Mouse (Mus musculus) liver, embryonic 13.5 days (tissue): ENCODE measurements around the gene Selplg. TPM values are rescaled to one million over a fixed set of nuclear protein-coding genes. Genes with fewer than 3 reads are reported as not detected.
"Not testable (repeated sequence)": the region's sequence is repeated elsewhere in the genome, so short reads cannot be mapped to it uniquely, and the experiment has no call there.

Source experiments
- ATAC-seq: fragments of 200-750 bp; cut with Nextera tagmentation; 2 replicates; pipeline ENCODE4 v1.8.0; 2017; ENCODE audit warnings: low read depth, mild to moderate bottlenecking, moderate number of reproducible peaks, moderate library complexity
- DNase-seq: peaks from one replicate; pipeline ENCODE4 v3.0.0; 2022
- H3K27ac ChIP-seq: fragments of 300-500 bp; sonication (generic); 2 replicates; pipeline ENCODE4 v1.5.1; 2015; ENCODE audit warnings: moderate library complexity, mild to moderate bottlenecking, inconsistent platforms
- H3K27me3 ChIP-seq: fragments of 300-500 bp; sonication (generic); 2 replicates; pipeline ENCODE4 v1.6.1; 2015; ENCODE audit warnings: mild to moderate bottlenecking, inconsistent platforms
- H3K36me3 ChIP-seq: fragments of 300-500 bp; sonication (generic); 2 replicates; pipeline ENCODE4 v1.6.1; 2015; ENCODE audit warnings: mild to moderate bottlenecking, inconsistent platforms
- H3K4me1 ChIP-seq: fragments of 300-500 bp; sonication (generic); replicated peaks from 2 replicates; pipeline ENCODE4 v1.6.1; 2015; ENCODE audit warnings: inconsistent platforms
- H3K4me2 ChIP-seq: fragments of 300-500 bp; sonication (generic); 2 replicates; pipeline ENCODE4 v1.6.1; 2015; ENCODE audit warnings: inconsistent platforms, mild to moderate bottlenecking, moderate library complexity
- H3K4me3 ChIP-seq: fragments of 300-500 bp; sonication (generic); replicated peaks from 2 replicates; pipeline ENCODE4 v1.5.1; 2015; ENCODE audit warnings: mild to moderate bottlenecking, inconsistent platforms
- H3K9ac ChIP-seq: fragments of 300-500 bp; sonication (generic); 2 replicates; pipeline ENCODE4 v1.6.1; 2015; ENCODE audit warnings: mild to moderate bottlenecking, inconsistent platforms
- H3K9me3 ChIP-seq: fragments of 300-500 bp; sonication (generic); replicated peaks from 2 replicates; pipeline ENCODE4 v1.6.1; 2016; ENCODE audit warnings: inconsistent platforms
- WGBS: fragments of 180-500 bp; shearing (Covaris S2); methylation state at CpG from one replicate; pipeline ENCODE4 v1.1.7; 2015; ENCODE audit not compliant: insufficient replicate concordance; 5-methylcytosine and 5-hydroxymethylcytosine counted together
- polyA plus RNA-seq: library from polyadenylated mRNA; unstranded; fragments of >200 nt; fragmentation: Nextera tagmentation; extraction: Ambion mirVana; gene quantifications from 2 replicates; pipeline ENCODE4 v1.2.1, GENCODE M21; 2015

Gene Selplg
- polyA plus RNA-seq, 1 experiment from 2014 or later = 11.6 TPM

DNA sequence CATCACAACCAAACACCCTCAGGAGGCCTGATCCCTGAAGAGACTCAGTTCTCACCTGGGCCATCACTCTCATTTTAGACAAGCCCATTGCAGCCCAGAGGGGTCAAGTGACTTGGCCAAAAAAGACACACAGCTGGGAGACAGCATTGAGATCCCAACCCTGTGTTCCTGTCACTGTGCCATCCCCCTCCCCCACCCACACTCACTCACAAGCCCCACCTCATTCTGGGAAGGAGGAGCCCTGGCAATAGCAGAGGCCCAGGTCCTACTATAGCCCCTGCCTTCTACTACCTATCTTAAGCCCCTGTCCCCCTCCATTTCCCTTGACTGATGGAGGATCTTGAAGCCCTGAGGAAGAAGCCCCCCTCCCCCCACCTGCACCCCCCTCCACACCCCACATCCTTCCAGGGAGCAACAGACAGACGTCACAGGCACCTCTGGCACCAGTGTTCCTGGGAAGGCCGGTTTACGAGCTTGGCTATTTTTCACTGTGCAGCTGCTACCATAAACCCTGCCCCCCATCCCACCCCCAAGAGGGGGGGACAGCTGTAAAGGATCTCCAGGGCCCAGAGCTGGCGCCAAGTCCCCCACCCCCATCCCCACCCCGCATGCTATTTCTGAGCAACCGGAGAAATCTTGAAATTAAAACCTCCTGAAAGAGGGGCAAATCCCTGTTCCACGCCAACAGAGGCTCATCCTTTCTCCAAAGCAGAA lies 43.2 kb downstream of the Selplg start:
- no peak overlapping the region for H3K27ac ChIP-seq

GRCm38 (mm10) chr5:113788645-113789044 lies 43.8 kb downstream of the Selplg start:
- H3K4me3 ChIP-seq = no peak overlapping the region
- H3K36me3 ChIP-seq = no peaks in the 10 kb centered on the region
- DNase-seq (no peak), ATAC-seq (no peak)
- peaks cover 25% of the 10 kb centered on the region for H3K4me1 ChIP-seq
- WGBS = 54% methylated on average over 6 of the region's 6 CpGs
- no peaks in the 10 kb centered on the region for H3K9me3 ChIP-seq
- no peak overlapping the region for H3K27ac ChIP-seq
- peaks cover 10% of the 10 kb centered on the region for H3K27me3 ChIP-seq
- no peak overlapping the region for H3K9ac ChIP-seq
- no peak overlapping the region for H3K4me2 ChIP-seq

More for the DNA sequence above, 43.2 kb downstream of the Selplg start:
- Histone ChIP-seq H3K36me3 (no peaks in the 10 kb centered on the region), H3K4me2 (no peak overlapping the region), H3K9ac (no peak overlapping the region), H3K9me3 (no peaks in the 10 kb centered on the region), H3K4me3 (no peak overlapping the region), H3K4me1 (peaks cover 25% of the 10 kb centered on the region), H3K27me3 (peaks cover 5% of the 10 kb centered on the region)
- ATAC-seq (no peak), DNase-seq (no peak)
- 64% methylated on average over 7 of the region's 7 CpGs for WGBS

DNA sequence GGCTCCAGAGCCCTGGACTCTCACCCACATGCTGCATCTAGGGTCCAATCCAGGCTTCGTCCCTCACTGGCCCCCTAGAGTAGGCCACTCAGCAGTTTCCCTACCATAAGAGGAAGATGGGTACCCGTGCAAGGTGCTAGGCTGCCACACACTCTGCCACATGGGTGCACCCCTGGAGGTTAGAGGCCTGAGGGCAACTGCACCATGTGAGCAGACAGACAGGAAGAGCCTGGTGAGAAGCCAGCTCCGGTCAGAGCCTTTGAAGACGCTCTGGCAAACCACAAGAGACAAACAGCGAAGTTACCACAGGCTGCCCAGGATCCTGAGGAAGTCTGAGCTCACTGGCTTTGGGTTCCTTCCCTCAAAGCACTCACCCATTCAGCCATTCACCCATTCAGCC lies 45.5 kb downstream of the Selplg start:
- Histone ChIP-seq H3K9ac (no peak overlapping the region), H3K36me3 (no peaks in the 10 kb centered on the region), H3K9me3 (no peaks in the 10 kb centered on the region), H3K27ac (no peak overlapping the region), H3K4me3 (no peak overlapping the region), H3K4me1 (peaks cover 30% of the 10 kb centered on the region), H3K27me3 (peaks cover 23% of the 10 kb centered on the region), H3K4me2 (no peak overlapping the region)
- no peak for DNase-seq
- ATAC-seq = no peak
- 24% methylated on average over 5 of the region's 5 CpGs for WGBS

GRCm38 (mm10) chr5:113784104-113784503 lies 48.3 kb downstream of the Selplg start:
- peak overlapping the region; percentile 2; the same call in 1 of the 2 replicates for H3K27ac ChIP-seq
- H3K4me2 ChIP-seq, DNase-seq, H3K9ac ChIP-seq, H3K9me3 ChIP-seq, H3K4me3 ChIP-seq, H3K36me3 ChIP-seq, ATAC-seq: not testable (repeated sequence)
- H3K4me1 ChIP-seq = peaks cover 15% of the 10 kb centered on the region
- peaks cover 23% of the 10 kb centered on the region for H3K27me3 ChIP-seq
- WGBS = 19% methylated on average over 3 of the region's 3 CpGs

- DNase-seq (no peak), ATAC-seq (0 out of 2 replicates have a peak, but pooled peaks have one; percentile 21)
- H3K4me1 ChIP-seq = peaks cover 10% of the 10 kb centered on the region
- no peak overlapping the region for H3K4me3 ChIP-seq
- H3K9me3 ChIP-seq = no peaks in the 10 kb centered on the region
- 0 out of 2 replicates have a peak overlapping the region, but pooled peaks have one; percentile 2 for H3K27ac ChIP-seq
- peaks cover 23% of the 10 kb centered on the region for H3K27me3 ChIP-seq
- peaks cover 4% of the 10 kb centered on the region for H3K36me3 ChIP-seq
- H3K9ac ChIP-seq = no peak overlapping the region
- no peak overlapping the region for H3K4me2 ChIP-seq
- WGBS = 19% methylated on average over 12 of the region's 12 CpGs
Measured at GRCm38 (mm10) chr5:113783581-113784001, 48.9 kb downstream of the Selplg start.

GRCm38 (mm10) chr5:113782624-113783023 lies 49.8 kb downstream of the Selplg start:
- Histone ChIP-seq H3K36me3 (peaks cover 12% of the 10 kb centered on the region), H3K9ac (no peak overlapping the region), H3K27me3 (peaks cover 23% of the 10 kb centered on the region), H3K27ac (no peak overlapping the region), H3K4me1 (0 out of 2 replicates have a peak, but pooled peaks cover 5% of the 10 kb centered on the region), H3K9me3 (no peaks in the 10 kb centered on the region), H3K4me3 (no peak overlapping the region), H3K4me2 (no peak overlapping the region)
- WGBS = 73% methylated on average over 7 of the region's 7 CpGs
- ATAC-seq = no peak
- DNase-seq = no peak

- peaks cover 19% of the 10 kb centered on the region for H3K36me3 ChIP-seq
- 56% methylated on average over 7 of the region's 7 CpGs for whole genome bisulfite sequencing
- H3K9me3 ChIP-seq = no peaks in the 10 kb centered on the region
- 0 out of 2 replicates have a peak, but pooled peaks cover 5% of the 10 kb centered on the region for H3K4me1 ChIP-seq
- no peak for DNase-seq
- ATAC-seq = no peak
- peaks cover 23% of the 10 kb centered on the region for H3K27me3 ChIP-seq
- no peak overlapping the region for H3K27ac ChIP-seq
- no peak overlapping the region for H3K9ac ChIP-seq
- H3K4me2 ChIP-seq = no peak overlapping the region
- no peak overlapping the region for H3K4me3 ChIP-seq
Measured at GRCm38 (mm10) chr5:113781875-113782274, 50.6 kb downstream of the Selplg start.

DNA sequence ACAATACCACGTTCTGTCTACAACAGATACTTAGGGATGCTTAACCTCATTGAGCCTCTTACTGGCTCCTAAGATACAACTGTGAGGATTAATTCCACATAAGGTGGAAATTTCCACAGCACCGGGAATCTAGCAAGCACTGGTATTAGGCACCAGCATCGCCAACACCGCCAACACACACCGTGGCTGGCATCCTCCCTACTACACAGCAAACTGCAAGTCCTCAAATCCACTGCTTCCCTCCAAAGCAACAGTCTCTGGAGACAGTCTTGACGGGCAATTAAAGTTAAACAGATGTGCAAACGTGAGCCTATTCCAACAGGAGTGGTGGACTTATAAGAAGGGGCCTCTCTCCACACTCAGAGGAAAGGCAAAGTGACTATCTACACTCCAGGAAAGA lies 51.2 kb downstream of the Selplg start:
- Histone ChIP-seq H3K4me3 (no peak overlapping the region), H3K4me2 (no peak overlapping the region), H3K27me3 (peaks cover 23% of the 10 kb centered on the region), H3K4me1 (0 out of 2 replicates have a peak, but pooled peaks cover 5% of the 10 kb centered on the region), H3K27ac (no peak overlapping the region), H3K9me3 (no peaks in the 10 kb centered on the region), H3K9ac (no peak overlapping the region), H3K36me3 (peaks cover 25% of the 10 kb centered on the region)
- ATAC-seq (no peak), DNase-seq (no peak)
- 65% methylated on average over 7 of the region's 7 CpGs for WGBS

DNA sequence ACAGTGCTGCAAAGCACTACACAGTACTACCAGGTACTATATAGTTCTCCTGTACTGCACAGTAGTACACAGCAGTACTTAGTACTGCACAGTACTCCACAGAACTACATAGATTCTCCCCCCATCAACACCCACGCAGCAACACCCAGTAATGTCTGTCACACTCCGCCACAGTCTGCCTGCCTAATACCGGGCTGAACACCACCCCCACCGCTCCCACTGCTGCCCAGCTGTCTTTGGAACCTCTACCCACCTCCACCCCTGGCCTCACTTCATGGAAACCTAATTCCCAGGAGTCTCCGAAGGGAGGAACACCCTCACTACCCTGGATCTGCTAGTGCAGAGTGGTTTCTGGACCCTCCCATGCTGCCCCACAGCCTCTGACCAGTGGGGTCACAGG lies 51.7 kb downstream of the Selplg start:
- 81% methylated on average over 5 of the region's 5 CpGs for WGBS
- no peak overlapping the region for H3K27ac ChIP-seq

GRCm38 (mm10) chr5:113780082-113780752 lies 52.2 kb downstream of the Selplg start:
- Histone ChIP-seq H3K9ac (no peak overlapping the region), H3K9me3 (no peaks in the 10 kb centered on the region), H3K27ac (no peak overlapping the region), H3K4me3 (no peak overlapping the region), H3K27me3 (peaks cover 23% of the 10 kb centered on the region), H3K4me1 (0 out of 2 replicates have a peak, but pooled peaks cover 5% of the 10 kb centered on the region), H3K4me2 (no peak overlapping the region), H3K36me3 (peaks cover 35% of the 10 kb centered on the region)
- DNase-seq (no peak), ATAC-seq (peak; percentile 27)
- WGBS = 79% methylated on average over 3 of the region's 3 CpGs

More for the DNA sequence above, 51.7 kb downstream of the Selplg start:
- Histone ChIP-seq H3K4me1 (0 out of 2 replicates have a peak, but pooled peaks cover 5% of the 10 kb centered on the region), H3K9ac (no peak overlapping the region), H3K4me3 (no peak overlapping the region), H3K4me2 (no peak overlapping the region), H3K9me3 (no peaks in the 10 kb centered on the region), H3K36me3 (peaks cover 30% of the 10 kb centered on the region), H3K27me3 (peaks cover 23% of the 10 kb centered on the region)
- DNase-seq (no peak), ATAC-seq (no peak)

- WGBS = 65% methylated on average over 5 of the region's 5 CpGs
- Histone ChIP-seq H3K9ac (no peak overlapping the region), H3K36me3 (peaks cover 42% of the 10 kb centered on the region), H3K27ac (no peak overlapping the region), H3K9me3 (no peaks in the 10 kb centered on the region), H3K4me1 (0 out of 2 replicates have a peak, but pooled peaks cover 5% of the 10 kb centered on the region), H3K4me2 (no peak overlapping the region), H3K4me3 (no peak overlapping the region), H3K27me3 (peaks cover 21% of the 10 kb centered on the region)
- DNase-seq = no peak
- no peak for ATAC-seq
Measured at GRCm38 (mm10) chr5:113779569-113779968, 52.9 kb downstream of the Selplg start.
